Mouse (Mus musculus) olfactory bulb, adult 2 months (tissue): ENCODE results near the gene Rab11fip4.

Experiments
- CTCF ChIP-seq: fragments of 200-500 bp; IDR thresholded peaks from 2 replicates; pipeline ENCODE4 v1.5.1; 2012; ENCODE audit warnings: low read depth, mild to moderate bottlenecking, low read length, moderate library complexity; ENCODE audit not compliant: insufficient read depth
- POLR2A ChIP-seq: fragments of 200-500 bp; IDR thresholded peaks from 2 replicates; pipeline ENCODE4 v1.6.1; 2012; ENCODE audit warnings: mild to moderate bottlenecking, low read depth, low read length, moderate library complexity; ENCODE audit not compliant: insufficient read depth

- TF ChIP-seq CTCF (no peak), POLR2A (no peak)
Measured at GRCm38 (mm10) chr11:79685109-79685508, 94.1 kb downstream of the Rab11fip4 start.
